Mouse (Mus musculus) cerebellum, adult 8-10 months (tissue): ENCODE measurements around the gene Ssh1.

Experiments used
- DNase-seq: peaks from one replicate; pipeline ENCODE4 v3.0.0; 2022

Ssh1 gene

DNA sequence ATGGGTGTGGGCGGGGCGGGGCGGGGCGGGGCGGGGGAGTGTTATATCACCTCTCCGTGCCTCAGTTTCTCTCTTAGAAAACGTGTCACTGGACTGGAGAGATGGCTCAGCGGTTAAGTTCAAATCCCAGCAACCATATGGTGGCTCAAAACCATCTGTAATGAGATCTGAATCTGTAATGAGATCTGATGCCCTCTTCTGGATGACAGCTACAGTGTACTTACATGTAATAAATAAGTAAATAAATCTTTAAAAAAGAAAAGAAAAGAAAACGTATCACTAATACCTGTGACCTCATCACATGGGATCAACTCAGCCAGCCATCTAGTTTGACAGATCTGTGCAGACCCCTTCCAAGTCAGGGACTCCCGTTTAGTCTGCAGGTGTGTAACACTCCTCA is 64.2 kb downstream of the Ssh1 start:
- no peak for DNase-seq

DNA sequence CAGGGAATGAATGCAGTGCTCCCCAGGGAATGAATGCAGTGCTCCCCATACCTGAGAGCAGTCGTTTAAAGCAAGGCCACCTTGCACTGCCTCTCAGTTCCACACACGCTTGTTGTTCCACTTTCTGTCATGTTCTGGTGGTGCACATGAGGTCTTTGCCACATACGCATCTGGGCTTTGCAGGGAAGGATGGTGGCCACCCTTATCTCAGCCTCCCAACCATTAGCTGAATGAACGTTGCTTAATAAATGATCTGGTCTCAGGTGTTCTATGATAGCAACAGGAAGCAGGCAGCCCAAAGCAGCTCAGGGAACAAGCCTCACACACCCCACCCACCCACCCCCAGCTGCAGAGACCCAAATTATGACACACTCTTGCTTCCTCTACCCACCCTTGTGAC is 69.1 kb downstream of the Ssh1 start:
- DNase-seq, result no peak

DNA sequence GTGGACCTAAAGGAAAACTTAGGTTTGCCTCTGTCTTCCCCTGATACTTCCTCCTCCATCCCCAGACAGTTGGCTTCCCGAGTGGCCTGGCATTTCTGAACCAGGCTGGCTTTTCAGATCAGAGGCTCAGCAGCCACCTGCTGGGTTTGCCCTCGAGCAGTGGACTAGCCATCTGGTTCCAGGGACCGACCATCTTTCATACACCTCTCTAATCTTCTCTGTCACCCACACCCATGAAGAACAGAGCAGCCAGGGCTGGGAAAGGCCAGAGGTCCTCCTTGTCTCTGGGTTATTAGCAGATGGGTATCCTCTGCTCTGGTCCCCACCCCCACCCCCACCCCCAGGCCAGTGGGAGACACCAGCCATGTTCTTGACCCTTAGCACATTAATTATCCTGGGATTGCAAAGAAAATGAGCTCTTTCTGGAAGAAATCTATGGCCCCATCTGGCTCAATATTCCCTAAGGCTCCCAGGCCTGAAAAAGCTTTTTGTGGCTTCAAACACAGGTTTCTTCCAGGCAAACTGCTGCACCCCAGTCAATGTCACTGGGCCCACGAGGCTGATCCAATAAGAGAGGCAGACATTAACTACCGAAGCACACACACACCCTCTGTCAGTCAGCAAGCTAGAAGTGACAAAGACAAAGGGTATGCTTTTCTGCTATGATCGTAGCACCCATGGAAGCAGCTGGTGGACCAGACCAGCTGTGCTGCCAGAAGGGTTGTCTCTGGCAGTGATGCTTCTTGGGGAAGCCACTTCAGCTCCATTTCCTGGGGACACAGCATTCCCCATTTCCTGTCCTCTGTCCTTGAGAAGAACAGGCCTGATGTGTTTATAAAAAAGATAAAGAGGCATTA is 72.2 kb downstream of the Ssh1 start:
- peak; percentile 76 for DNase-seq

DNA sequence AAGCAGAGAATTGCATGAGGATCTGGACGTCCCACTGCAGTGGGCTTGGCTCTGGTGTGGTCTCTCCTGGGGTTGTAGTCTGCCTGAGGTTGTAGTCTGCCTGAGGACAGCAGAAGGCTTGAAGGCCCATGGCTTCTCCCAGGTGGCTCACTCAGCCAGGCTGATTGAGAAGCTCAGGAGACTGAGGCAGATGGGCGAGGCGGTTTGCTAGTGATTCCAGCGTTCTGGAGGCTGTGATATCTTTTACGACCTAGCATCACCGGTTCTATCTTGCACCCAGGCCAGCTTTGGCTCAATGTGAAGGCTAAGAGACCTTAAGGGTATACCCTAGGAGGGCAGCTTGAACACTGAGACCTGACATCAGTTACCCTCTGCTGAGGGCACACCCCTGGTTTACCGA is 74.6 kb downstream of the Ssh1 start:
- no peak for DNase-seq

DNA sequence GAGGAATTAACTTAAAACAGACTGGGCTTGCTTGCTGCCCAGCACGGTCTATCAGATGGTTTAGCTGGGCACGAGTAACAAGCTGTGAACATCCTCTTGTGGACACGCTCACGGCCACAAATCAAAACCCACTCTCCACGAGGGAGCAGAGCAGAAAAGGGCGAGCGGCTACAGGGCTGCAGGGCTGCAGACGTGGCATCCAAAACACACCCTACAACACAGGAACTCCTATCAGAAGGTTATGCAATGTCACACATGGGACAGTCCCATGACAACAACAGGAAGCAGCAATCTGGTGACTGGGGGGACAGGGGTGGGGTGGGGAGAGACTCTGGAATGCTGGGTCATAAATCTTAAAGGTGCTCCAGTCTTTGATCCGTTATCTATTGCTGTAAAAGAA is 75.0 kb downstream of the Ssh1 start:
- DNase-seq, result no peak

DNA sequence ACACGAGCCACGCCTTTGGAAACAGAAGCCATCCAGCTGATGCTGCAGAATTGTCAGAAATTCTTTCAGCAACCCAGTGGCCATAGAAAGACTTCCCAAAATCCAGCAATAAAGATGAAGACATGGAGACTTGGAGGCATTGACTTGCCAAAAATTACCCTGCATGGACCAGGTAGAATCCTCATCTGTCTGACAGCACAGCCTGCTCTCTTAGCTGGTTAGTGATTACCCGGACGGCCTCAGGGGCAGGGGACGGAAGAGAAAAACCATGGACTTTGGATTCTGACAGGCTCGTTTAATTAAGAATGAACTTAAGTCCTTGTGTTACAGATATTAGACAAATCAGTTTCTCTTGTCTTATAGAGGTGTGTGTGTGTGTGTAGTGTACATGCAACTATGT is 83.0 kb downstream of the Ssh1 start:
- no peak for DNase-seq

DNA sequence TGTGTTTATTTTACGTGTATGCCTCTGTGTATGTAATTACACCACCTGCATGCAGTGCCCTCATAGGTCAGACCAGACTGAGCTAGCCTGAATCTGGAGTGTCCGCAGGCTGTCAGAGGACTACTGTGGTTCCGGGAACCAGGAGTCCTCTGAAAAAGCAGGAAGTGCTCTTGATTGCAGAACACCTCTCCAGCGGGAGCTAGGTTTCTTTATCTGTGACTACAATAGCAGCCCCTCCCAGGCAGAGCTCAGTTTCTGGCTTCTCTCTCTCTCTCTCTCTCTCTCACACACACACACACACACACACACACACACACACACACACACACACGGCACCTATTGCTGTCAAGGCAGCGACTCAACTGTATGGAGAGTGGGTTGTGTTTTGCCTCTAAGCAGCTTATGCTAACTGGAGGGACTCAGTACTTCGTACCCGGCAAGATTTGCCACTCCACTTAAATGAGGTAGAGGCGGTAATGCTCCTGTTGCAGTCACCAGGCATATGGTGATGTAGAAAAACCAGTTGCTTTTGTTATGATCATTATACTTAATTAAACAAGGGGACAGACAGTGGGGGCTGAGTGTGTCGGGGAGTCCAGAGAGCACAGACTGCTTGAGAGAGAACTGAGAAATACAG is 83.5 kb downstream of the Ssh1 start:
- DNase-seq, result no peak

DNA sequence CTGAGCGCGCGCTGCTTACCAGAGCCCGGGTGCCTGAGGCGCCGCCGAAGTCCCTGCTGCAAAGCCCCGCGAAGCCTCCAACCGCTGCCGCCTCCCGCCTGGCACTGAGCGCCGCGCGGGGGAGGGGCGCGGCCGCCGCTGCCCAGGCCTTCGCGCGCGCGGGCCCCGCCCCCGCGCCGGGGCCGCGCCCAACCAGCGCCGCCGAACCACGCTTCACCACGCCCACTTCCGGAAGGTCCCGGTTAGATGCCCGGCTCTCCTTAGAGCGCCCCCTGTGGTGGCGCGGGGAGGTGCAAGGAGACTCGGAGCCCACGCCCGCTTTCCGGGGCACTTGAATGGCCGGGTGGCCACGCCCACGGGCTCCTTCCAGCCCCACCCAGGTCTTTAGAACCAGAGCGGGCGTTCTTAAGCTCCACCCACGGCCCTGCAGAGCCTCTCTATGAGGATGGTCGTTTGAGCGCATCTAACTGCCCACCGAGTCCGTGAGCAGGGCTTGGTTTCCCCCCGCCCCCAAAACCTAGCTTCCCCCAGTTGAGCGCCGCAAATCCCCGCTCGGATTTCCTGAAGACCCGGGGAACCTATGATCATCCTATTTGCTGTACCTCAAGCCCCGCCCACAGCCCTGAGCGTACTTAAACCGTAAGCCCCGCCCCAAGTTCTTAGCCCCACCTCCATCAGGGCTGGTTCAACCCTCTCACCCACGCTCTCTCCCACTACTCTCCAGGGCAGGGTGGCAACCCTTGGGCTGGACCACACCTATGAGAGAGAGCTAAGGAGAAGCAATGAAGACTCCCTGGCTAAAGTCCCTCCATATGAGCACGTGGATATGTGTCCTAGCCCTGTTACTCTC is 84.9 kb downstream of the Ssh1 start, which contains the start of gene Coro1c:
TSS of gene Coro1c (minus strand) at position 167 of the 850 bp plus-strand sequence.
- peak; percentile 100 for DNase-seq

DNA sequence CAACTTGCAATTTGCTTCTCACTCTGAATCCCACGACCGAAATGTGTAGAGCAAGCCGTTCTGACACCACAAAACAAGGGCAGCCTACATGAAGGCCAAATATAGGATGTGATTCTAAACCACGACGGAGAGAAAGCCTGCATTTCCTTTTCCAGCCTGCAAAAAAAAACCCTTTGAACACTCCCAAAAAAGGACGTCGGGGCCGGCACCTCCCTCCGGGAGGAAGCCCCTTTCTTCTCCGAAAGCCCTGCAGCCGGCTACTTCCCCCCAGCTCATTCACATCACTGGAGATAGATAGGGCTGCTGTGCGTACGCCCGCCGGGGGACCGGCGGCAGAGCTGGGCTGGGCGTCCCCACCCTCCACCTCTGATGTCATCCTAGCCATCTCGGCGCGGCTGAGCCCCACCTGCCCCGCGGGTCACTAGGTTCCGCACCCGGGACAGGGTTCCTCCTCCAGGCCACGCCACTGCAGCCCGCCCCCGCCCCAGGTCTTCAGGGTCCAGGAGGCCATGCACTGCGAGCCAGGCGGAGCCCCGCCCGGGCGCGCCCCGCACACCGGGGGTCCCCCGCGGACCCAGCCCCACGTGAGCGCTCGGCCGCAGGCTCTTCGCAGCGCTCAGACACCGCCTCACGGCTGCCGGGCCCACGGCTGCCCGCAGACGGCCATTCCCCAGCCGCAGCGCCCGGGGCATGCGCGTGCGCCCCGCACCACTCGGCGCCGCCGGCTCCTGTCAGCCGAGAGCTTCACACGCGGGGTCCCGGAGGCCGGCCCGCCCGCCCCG is 85.7 kb downstream of the Ssh1 start:
- DNase-seq, result peak; percentile 56

DNA sequence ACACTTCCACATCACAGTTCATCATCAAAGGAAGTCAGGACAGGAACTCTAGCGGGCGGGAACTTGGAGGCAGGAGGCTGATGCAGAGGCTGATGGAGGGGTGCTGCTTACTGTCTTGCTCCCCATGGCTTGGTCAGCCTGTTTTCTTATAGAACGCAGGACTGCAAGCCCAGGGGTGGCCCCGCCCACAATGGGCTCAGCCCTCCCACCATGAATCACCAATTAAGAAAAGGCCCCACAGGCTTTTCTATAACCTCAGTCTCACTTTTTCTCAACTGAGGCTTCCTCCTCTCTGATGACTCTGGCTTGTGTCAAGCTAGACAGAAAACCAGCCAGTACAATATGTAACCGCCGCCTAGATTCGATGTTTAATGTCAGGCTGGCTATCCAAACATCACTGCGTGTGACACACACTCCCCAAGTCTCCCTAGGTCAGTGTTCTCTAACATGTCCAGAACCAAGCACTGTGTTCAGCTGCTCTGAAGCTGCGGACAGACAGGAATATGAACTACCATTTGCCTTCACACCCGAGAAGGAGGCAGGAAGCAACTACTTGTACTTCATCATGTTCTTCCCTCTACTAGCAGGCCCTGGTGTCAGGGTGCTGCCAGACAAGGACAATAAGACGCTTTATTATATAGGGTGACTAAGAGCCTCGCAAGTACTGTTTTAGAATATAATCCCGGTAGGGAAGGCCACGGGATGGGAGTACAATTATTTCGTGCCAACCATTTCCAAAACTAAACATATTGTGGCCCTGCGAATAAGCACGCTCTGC is 86.5 kb downstream of the Ssh1 start:
- DNase-seq, result no peak

DNA sequence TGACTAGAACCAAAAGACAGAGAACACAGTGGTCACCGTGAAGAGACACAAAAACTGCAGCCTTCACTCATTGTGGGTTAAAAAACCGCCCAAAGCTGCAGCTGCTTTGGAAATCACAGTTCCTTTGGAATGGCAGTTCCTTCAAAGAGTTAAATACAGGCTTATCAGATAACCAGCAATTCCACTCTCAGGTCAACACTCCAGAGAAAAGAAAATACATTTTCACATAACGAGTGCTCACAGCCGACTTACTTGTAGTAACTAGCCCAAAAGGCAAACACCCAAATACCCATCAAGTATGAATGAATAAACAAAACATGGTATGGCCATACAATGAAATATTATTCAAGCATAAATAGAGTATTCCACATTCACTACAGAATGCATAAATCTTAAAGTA is 88.7 kb downstream of the Ssh1 start:
- no peak for DNase-seq

DNA sequence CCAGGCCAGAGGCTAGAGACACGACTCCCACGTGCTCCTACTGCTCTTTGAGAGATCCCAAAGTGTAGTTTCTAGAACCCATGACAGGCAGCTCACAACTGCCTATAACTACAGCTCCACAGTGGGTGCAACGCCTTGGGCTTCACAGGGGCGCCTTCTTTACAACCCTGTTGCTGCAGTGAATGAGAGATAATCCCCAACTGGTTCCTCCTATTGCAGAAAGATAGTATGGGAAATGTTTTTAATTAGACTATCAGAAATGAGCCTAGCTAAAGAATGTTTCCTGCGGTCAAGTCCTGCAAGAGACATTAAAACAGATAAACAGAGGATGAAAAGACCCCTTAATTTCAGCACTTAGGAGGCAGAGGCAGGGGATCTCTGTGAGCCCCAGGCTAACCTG is 90.7 kb downstream of the Ssh1 start:
- no peak for DNase-seq

DNA sequence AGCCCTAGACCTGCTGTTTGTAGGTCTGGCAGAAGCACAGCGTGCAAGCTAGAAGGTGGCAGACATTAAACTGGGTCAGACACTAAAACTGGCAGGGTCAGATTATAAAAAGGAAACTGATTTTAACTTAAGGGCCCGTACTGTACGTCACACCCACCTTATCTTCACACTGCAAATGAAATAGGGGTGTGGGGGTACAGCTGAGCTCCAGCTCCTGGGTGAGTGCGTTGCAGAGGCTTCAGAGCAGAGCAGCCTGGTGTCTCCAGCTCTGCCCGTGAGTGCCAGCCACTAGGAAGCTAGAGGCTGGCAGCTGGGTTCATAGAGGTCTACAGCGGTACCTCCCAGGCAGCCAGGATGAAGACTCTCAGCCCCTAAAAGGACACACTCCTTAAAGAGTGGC is 91.7 kb downstream of the Ssh1 start:
- DNase-seq, result no peak

DNA sequence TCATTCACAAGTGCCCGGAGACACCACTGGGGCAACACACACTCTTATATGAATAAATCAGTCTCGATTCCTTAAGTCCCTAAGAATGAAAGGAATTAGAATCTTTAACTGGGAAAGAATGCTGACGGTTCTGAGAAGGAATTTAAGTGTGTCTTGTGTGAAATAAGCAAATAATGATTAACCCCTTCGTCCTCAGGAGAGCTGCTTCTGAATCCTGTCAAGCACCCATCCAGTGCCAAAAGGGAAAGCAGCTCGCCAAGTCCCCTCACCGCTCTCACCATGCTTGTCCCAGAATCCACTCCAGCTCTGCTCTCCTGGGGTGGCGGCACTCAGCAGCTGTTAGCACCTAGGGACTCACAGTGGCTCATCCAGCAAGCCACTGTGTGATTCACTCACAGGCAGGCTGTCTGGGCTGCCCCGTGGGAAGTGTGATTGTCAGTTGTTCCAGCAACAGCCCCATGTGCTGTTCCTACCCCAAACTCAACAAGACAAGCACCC is 92.6 kb downstream of the Ssh1 start:
- DNase-seq, result no peak

DNA sequence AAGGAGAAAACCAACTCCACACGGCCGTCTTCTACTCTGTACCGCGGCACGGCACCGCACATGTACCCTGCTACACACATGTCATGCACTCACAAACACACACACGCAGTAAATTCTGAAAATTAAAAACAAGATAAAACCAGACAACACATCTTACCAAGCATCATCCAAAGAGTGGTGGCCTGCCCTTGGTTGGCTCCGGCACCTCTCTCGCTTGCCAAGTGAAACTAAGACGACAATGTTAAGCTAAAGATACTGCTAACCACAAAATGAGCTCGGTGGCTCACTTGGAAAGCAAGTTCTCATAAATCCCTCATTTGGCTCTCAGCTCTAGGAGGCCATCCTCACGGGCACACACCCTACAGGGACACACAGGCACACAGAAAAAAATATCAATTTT is 94.2 kb downstream of the Ssh1 start:
- no peak for DNase-seq

DNA sequence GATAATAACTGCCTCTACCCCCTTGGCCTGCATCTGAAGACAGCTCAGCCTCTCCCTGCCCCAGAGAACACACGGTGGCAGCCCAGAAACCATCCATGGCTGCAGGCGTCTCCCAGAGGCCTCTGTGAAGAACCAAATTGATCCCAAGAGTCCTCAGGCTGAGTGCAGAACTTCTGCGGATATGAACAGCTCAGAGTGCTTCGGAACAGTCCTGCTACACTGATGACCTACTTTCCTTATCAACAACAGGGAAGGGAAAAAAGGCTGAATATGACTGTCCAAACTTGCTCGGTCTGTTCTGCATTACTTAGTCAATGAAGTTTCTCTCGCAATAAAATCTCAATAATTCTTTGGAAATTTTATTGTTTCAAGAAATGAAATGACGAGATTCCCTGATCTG is 101.7 kb downstream of the Ssh1 start:
- no peak for DNase-seq

DNA sequence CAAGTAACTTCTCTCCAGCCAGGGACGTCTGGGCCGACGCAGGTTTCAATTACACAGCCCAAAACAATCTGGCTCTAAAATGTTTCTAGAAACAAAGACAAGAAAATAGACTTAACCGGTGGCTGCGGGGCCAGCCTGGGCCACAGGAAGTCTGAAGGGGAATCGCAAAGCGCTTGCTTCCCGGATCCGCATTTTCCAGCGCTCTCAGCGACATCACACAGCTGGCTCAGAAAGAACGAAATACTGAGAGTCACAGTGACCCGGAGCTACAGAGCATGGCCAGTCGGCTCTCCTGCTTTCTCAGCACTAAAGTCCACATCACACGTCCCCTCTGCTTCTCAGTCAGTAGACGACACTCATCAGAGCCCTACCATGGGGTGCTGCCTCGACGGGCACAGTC is 102.8 kb downstream of the Ssh1 start:
- DNase-seq, result no peak

DNA sequence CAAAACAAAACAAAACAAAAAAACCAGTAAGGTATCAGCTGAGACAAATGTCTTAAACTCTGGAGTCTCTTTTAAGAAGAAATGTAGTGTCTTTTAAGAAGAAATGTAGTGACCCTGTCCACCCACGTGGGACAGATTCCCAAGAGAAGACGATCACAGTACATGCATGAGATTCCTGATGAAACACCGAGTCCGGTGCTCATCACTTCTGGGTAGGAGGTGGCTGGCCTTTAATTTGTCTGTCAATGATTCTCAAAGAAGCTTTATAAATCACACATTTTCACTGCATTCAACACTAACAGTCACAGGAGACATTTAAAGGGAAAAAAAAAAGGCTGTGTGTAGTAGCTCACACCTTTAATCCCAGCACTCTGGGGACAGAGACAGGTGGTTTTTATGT is 103.8 kb downstream of the Ssh1 start:
- no peak for DNase-seq

DNA sequence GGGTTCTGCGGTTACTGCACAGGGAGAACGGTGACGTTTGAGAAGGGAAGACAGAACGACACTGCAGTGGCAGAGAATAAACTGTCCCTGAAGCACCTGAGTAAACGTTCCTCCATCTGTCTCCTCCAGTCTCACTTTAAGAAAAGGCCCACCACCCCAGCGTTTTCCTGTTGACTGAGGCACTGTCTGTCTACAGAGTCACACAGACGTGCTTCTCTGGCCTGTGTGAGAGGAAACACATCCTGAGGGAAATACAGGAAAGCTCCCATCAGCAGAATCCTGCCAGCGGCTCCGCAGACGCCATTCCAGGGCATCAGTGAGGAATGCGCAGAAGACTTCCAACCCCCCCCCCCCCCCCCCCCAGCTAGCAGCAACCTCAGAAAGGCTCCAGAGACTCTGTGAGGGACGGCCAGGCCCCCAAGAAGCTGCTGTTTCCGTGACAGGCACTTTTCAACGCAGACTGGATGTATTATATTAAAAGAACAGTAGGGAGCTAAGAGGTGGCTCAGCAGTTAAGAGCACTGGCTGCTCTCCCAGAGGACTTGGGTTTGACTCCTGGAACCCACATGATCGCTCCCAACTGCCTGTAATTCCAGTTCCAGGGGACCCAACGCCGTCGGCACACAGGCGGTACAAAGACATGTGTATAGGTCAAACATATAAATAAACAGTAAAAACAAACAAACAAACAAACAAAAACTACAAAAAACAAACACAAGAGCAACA is 104.3 kb downstream of the Ssh1 start:
- DNase-seq, result no peak

DNA sequence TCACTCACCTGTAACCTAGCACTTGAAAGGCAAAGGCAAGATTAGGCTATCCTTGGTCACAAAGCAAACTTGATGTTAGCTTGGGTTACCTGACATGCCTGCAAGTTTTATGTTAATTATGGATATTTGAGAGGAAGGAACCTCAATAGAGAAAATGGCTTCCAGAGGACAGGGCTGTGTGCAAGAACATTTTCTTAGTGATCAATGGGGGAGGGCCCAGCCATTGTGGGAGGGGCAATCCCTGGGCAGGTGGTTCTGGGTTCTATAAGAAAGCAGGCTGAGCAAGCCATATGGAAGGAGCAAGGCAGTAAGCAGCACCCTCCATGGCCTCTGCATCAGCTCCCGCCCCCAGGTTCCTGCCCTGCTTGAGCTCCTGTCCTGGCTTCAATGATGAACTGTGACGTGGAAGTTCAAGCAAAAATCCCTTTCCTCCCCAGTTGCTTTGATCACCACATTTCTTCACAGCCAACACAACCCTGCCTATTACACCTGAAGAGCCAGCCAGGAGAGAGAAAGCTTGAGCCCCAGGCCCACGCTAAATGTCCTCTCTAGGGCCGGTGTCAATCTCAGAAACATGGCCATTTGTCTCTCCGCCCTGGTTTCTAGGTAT is 105.4 kb downstream of the Ssh1 start:
- DNase-seq, result no peak

DNA sequence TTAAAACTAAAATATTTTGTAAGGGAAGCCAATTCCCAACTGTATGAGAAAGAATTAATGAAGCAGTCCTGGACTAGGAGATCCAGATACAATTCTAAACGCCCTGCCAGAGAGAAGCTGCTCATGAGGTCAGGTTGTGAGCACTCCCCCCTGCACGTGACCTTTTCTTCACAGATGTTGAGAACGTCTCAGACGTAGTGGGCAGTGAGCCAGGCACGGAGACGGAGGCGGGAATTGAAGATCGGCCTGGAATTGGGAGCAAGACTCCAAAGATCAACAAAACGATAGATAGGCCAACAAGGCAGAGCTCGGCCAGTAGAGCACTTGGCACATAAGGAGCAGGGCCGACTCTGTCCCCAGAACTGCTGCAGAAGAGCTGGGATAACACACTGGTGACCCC is 106.6 kb downstream of the Ssh1 start:
- no peak for DNase-seq
